Mouse (Mus musculus): Measurements from ENCODE around the gene Ttc30a2. TPM values are rescaled to one million over a fixed set of nuclear protein-coding genes. Genes with fewer than 3 reads are reported as not detected.
"Not testable (repeated sequence)": the region's sequence is repeated elsewhere in the genome, so short reads cannot be mapped to it uniquely, and the experiment has no call there.

The Ttc30a2 gene
- polyA plus RNA-seq, 1 experiment from 2014 or later: 1.1 TPM

DNA sequence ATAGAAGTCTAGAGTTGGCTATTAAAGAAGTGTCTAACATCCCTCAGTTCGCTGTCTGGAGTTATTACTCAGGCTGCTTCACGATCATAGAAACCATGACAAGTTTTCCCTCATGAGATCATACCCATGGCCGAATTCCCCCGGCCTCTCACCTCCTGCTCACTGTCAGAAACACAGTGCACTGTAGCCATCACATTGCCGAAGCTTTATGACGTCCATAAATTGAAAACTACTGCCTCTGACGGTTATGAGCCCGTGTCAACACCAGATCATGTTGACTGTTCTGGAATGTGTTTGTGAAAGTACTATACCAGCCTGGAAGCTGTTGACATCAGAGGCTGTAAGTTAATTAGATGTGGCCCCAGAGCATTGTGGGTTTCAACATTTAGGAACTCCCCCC, 27.3 kb downstream of the Ttc30a2 start:
- Histone ChIP-seq H3K9me3 (ENCODE audit: control insufficient read depth, low read length) (no peaks in the 10 kb centered on the region), H3K9ac (ENCODE audit: low read depth, low read length) (no peak overlapping the region), H3K4me1 (ENCODE audit: control insufficient read depth, insufficient read depth, low read depth, low read length) (no peaks in the 10 kb centered on the region), H3K27me3 (replicated peaks; ENCODE audit: control insufficient read depth, insufficient read depth, low read length) (no peaks in the 10 kb centered on the region), H3K27ac (ENCODE audit: low read depth, low read length) (no peak overlapping the region), H3K4me3 (ENCODE audit: low read length) (no peak overlapping the region), H3K4me2 (ENCODE audit: low read length) (no peak overlapping the region), H3K36me3 (ENCODE audit: control insufficient read depth, insufficient read depth, low read length) (no peaks in the 10 kb centered on the region)
- ATAC-seq: no peak
- WGBS: 90% methylated on average over 8 of the region's 8 CpGs

DNA sequence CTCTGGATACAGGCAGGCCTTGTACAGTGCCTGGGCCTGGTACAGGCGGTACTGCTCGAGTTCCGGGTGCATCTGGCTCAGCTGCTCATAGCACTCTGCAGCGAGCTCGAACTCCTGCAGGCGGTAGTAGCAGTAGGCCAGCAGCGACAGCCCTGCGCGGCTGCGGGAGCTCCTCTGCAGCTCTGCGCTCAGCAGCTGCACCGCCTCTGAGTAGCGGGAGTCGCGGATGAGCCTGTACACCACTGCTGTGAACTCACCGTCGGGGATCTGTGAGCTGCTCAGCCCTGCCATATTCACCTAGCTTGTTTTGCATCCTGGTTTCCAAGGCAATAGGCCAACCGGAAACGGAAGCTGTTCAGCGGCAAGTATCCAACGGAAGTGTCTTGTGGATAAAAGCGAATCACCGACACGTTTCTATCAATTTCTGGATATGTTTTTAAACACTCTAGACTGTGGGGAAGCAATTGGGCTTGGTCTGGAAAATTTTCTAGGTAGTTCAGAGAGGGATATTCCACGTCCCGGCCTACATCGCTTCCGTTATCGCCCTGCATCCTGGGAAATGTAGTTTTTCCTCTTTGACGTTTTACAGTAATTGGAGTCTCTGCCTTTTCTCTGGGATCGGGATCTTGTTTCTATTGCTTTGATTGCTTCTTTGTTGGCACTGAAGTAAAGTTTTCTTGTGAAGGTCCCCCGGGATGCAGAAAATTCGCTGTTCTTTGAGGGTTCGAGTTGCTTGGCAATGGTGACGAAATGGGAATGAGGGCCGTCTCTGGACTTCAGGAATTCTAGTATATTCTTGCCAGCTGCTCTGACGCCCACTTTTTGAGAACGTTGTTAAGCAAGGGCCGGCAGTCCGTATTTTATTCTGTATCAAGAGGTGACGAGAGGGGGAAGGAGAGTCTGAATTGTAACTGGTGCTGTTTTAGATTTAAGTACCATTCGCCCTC, 39.6 kb downstream of the Ttc30a2 start, which contains the start of gene Ttc30b:
TSS of gene Ttc30b (minus strand) at position 469 of the 947 bp plus-strand sequence.
- peak within 1 kb of the TSS; percentile 68 for H3K9ac ChIP-seq (ENCODE audit: low read depth, low read length)
- H3K4me3 ChIP-seq (ENCODE audit: low read length): peak within 1 kb of the TSS; percentile 51
- H3K27me3 ChIP-seq (replicated peaks; ENCODE audit: control insufficient read depth, insufficient read depth, low read length): no peaks in the 10 kb centered on the region
- ATAC-seq: peak; percentile 93
- H3K4me1 ChIP-seq (ENCODE audit: control insufficient read depth, insufficient read depth, low read depth, low read length): no peaks in the 10 kb centered on the region; the same call in 1 of the 2 replicates
- H3K4me2 ChIP-seq (ENCODE audit: low read length): peak within 1 kb of the TSS; percentile 77
- WGBS: 3% methylated on average over 36 of the region's 42 CpGs
- no peaks in the 10 kb centered on the region for H3K9me3 ChIP-seq (ENCODE audit: control insufficient read depth, low read length)
- H3K36me3 ChIP-seq (ENCODE audit: control insufficient read depth, insufficient read depth, low read length): no peaks in the 10 kb centered on the region
- peak within 1 kb of the TSS; percentile 81 for H3K27ac ChIP-seq (ENCODE audit: low read depth, low read length)

DNA sequence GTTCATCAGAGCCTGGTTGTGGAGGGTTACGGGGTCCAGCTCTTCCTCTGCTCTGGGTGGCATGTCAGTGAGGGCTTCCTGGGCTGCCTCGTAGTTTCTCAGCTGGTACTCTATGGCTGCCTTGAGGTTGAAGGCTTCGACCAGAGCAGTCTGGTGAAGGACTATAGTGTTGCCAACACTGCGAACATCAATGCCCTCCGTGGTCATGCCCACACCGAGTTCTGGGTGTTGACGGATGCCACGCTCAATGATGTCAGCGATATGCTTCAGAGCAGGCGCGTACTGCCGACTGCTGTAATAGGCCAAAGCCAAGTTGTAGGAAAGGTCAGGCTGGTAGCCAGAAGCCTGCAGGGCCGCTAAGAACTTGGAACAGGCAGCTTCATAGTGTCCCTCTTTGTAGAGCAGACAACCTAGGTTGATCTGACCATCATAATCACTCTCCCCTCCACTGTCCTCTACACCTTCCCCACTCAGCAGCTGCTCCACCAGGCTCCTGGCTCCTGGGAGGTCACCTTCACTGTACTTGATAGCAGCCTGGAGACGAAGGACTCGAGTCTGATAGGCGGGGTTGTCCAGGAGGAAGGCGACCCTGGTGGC, 40.4 kb downstream of the Ttc30a2 start:
- Histone ChIP-seq H3K9ac (ENCODE audit: low read depth, low read length) (peak overlapping the region; percentile 27), H3K4me2 (ENCODE audit: low read length) (peak overlapping the region; percentile 77), H3K4me3 (ENCODE audit: low read length) (peak overlapping the region; percentile 51)
- H3K27ac ChIP-seq (ENCODE audit: low read depth, low read length); H3K36me3 ChIP-seq (ENCODE audit: control insufficient read depth, insufficient read depth, low read length); H3K27me3 ChIP-seq (replicated peaks; ENCODE audit: control insufficient read depth, insufficient read depth, low read length); H3K4me1 ChIP-seq (ENCODE audit: control insufficient read depth, insufficient read depth, low read depth, low read length); H3K9me3 ChIP-seq (ENCODE audit: control insufficient read depth, low read length): not testable (repeated sequence)
- WGBS: 77% methylated on average over 10 of the region's 17 CpGs
- peak; percentile 78; the same call in 1 of the 2 replicates for ATAC-seq

DNA sequence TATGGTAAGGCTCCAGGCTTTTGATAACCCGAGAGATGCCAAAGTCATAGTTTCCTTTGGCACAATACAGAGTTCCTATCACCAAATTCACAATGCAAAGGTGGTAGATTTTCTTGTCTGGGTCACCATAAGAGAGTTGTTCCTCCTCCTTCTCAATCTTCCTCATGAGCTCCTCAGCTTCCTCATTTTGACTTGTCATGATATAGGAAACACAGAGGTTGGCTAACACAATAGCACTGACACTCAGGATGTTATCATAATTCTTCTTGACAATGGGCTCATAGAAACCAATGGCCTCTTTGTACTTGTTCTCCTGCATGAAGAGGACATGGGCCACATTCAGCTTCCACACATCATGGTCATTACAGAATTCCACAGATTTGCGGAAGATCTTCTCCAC, 41.3 kb downstream of the Ttc30a2 start:
- 82% methylated on average over 2 of the region's 2 CpGs for WGBS
- not testable (repeated sequence) for H3K4me1 ChIP-seq (ENCODE audit: control insufficient read depth, insufficient read depth, low read depth, low read length); H3K9ac ChIP-seq (ENCODE audit: low read depth, low read length); H3K4me2 ChIP-seq (ENCODE audit: low read length); H3K4me3 ChIP-seq (ENCODE audit: low read length); H3K27ac ChIP-seq (ENCODE audit: low read depth, low read length); H3K27me3 ChIP-seq (replicated peaks; ENCODE audit: control insufficient read depth, insufficient read depth, low read length); ATAC-seq; H3K9me3 ChIP-seq (ENCODE audit: control insufficient read depth, low read length); H3K36me3 ChIP-seq (ENCODE audit: control insufficient read depth, insufficient read depth, low read length)

DNA sequence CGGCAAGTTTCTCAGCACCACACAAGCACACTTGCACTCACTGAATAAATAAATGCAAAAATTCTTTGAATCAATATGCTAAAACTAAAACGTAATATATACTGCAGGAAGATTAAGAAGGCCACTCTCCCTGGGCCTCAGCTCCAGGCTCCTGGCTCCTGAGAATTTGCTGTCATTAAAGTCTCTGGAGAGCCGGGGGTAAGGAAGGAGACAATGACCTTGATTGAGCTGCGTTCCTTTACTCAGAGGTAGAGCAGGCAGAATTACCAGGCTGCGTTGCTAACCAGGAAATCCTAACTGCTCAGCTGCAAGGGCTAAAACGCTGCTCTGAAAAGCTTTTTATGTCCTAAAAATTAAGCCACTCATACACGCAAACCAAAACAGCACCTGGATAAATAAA, 44.4 kb downstream of the Ttc30a2 start:
- ATAC-seq: no peak
- H3K27ac ChIP-seq (ENCODE audit: low read depth, low read length): no peak overlapping the region
- H3K9ac ChIP-seq (ENCODE audit: low read depth, low read length): no peak overlapping the region
- no peak overlapping the region for H3K4me3 ChIP-seq (ENCODE audit: low read length)
- no peaks in the 10 kb centered on the region for H3K36me3 ChIP-seq (ENCODE audit: control insufficient read depth, insufficient read depth, low read length)
- H3K4me2 ChIP-seq (ENCODE audit: low read length): no peak overlapping the region
- no peaks in the 10 kb centered on the region for H3K4me1 ChIP-seq (ENCODE audit: control insufficient read depth, insufficient read depth, low read depth, low read length)
- H3K9me3 ChIP-seq (ENCODE audit: control insufficient read depth, low read length): no peaks in the 10 kb centered on the region
- 53% methylated on average over 7 of the region's 7 CpGs for WGBS
- H3K27me3 ChIP-seq (replicated peaks; ENCODE audit: control insufficient read depth, insufficient read depth, low read length): no peaks in the 10 kb centered on the region

DNA sequence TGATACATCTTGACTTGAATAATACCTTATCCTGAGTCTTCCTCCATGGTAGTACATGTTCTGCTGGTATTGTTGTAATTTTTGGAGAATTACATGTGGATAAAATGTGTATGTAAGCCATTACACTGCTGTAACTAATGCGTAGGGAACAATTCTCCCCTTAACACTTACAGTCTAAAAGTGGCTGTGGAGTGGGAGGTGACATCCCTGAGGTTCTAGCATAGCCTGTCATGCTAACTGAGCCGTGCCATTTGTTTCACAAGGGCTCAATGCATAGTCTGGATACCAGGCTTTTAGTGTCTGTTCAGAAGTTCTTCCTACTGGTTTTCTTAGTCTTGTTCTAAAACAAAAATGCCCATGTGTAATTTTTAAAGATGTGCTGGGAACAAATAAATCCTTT, 47.0 kb downstream of the Ttc30a2 start:
- WGBS: 95% methylated on average over 2 of the region's 2 CpGs
- no peaks in the 10 kb centered on the region for H3K4me1 ChIP-seq (ENCODE audit: control insufficient read depth, insufficient read depth, low read depth, low read length)
- no peak for ATAC-seq

DNA sequence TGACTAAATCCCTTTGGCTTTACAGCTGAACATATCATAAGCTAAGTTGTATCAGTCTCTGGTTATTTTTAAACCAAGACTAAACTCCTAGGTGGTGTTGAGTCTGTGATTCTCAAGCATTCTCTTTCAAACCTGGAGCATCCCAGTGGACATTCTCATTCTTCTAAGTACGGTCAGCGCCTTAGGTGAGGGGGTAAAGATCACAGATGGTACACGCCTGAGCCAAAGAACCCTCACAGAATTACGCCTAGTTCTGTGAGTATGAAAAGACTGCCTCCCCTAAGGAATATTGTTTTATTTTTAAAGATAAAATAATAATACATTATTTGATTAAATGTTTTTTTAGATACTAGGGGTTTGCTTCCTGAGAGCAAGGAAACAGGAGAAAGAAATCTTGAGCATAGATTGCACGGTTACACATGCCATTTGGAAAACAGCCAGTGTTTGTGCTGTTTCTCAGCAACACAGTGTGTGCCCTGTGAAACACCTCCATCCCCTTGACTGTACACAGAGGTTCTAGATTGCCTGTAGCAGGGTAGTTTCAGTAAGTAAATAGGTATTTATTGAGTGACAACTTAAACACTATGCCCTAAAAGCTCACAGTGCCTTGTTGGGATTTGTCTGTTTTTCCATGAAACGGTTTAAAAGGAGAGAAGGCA, 48.1 kb downstream of the Ttc30a2 start:
- H3K27ac ChIP-seq (ENCODE audit: low read depth, low read length): no peak overlapping the region
- no peak for ATAC-seq
- WGBS: 84% methylated on average over 6 of the region's 6 CpGs

More for the DNA sequence above, 47.0 kb downstream of the Ttc30a2 start:
- H3K27ac ChIP-seq (ENCODE audit: low read depth, low read length): no peak overlapping the region
- H3K9me3 ChIP-seq (ENCODE audit: control insufficient read depth, low read length): no peaks in the 10 kb centered on the region
- no peak overlapping the region for H3K4me2 ChIP-seq (ENCODE audit: low read length)
- no peak overlapping the region for H3K9ac ChIP-seq (ENCODE audit: low read depth, low read length)
- no peaks in the 10 kb centered on the region for H3K27me3 ChIP-seq (replicated peaks; ENCODE audit: control insufficient read depth, insufficient read depth, low read length)
- no peaks in the 10 kb centered on the region for H3K36me3 ChIP-seq (ENCODE audit: control insufficient read depth, insufficient read depth, low read length)
- H3K4me3 ChIP-seq (ENCODE audit: low read length): no peak overlapping the region

DNA sequence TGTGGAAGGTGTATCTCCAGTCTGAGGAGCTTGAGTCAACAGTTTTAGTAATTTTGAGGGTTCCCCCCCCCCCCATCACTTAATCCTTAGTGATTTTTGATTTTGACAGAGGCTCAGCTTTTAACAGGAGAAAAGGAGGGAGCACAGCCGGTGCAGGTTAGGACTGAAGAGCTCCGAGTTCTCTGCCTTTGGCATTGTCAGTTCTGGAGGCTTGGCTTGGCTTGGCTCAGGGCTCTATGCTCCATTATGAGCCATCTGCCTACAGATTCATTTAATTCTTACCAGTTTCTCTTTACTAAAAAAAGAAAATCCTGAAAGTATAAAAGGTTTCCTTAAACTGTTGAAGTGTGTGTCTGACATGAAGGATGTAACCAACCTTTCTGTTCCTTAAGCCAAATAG, 48.8 kb downstream of the Ttc30a2 start:
- H3K27ac ChIP-seq (ENCODE audit: low read depth, low read length): no peak overlapping the region

More for the DNA sequence above, 48.1 kb downstream of the Ttc30a2 start:
- H3K9ac ChIP-seq (ENCODE audit: low read depth, low read length): no peak overlapping the region
- H3K4me3 ChIP-seq (ENCODE audit: low read length): no peak overlapping the region
- H3K4me2 ChIP-seq (ENCODE audit: low read length): no peak overlapping the region
- H3K27me3 ChIP-seq (replicated peaks; ENCODE audit: control insufficient read depth, insufficient read depth, low read length): no peaks in the 10 kb centered on the region
- no peaks in the 10 kb centered on the region for H3K9me3 ChIP-seq (ENCODE audit: control insufficient read depth, low read length)
- no peaks in the 10 kb centered on the region for H3K36me3 ChIP-seq (ENCODE audit: control insufficient read depth, insufficient read depth, low read length)
- no peaks in the 10 kb centered on the region for H3K4me1 ChIP-seq (ENCODE audit: control insufficient read depth, insufficient read depth, low read depth, low read length)

DNA sequence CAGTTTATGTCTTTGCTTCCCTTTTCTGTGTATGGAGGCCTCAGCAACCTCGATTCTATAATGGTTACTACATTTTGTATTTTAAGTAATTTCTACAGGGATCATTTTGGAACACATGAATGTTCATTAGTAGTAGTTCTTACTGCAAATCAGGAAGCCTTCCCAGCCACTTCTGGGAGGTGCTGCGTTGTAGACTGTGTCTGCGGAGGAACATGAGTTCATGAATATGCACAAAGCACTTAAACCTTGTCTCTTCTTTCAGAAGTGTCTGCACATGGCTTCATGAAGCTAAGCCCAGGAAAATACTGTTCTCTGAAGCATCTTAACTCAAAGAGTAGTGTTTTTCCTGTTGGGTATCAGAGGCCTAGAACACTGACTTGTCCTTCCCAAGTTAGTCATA, 50.0 kb downstream of the Ttc30a2 start:
- Histone ChIP-seq H3K9ac (ENCODE audit: low read depth, low read length) (no peak overlapping the region), H3K4me1 (ENCODE audit: control insufficient read depth, insufficient read depth, low read depth, low read length) (no peaks in the 10 kb centered on the region)
- ATAC-seq: no peak

More for the DNA sequence above, 48.8 kb downstream of the Ttc30a2 start:
- WGBS: 84% methylated on average over 2 of the region's 2 CpGs
- H3K4me2 ChIP-seq (ENCODE audit: low read length): no peak overlapping the region
- no peak overlapping the region for H3K4me3 ChIP-seq (ENCODE audit: low read length)
- no peak for ATAC-seq
- no peaks in the 10 kb centered on the region for H3K27me3 ChIP-seq (replicated peaks; ENCODE audit: control insufficient read depth, insufficient read depth, low read length)
- H3K36me3 ChIP-seq (ENCODE audit: control insufficient read depth, insufficient read depth, low read length): no peaks in the 10 kb centered on the region
- no peaks in the 10 kb centered on the region for H3K9me3 ChIP-seq (ENCODE audit: control insufficient read depth, low read length)
- no peaks in the 10 kb centered on the region for H3K4me1 ChIP-seq (ENCODE audit: control insufficient read depth, insufficient read depth, low read depth, low read length)
- no peak overlapping the region for H3K9ac ChIP-seq (ENCODE audit: low read depth, low read length)

More for the DNA sequence above, 50.0 kb downstream of the Ttc30a2 start:
- no peaks in the 10 kb centered on the region for H3K9me3 ChIP-seq (ENCODE audit: control insufficient read depth, low read length)
- no peaks in the 10 kb centered on the region for H3K36me3 ChIP-seq (ENCODE audit: control insufficient read depth, insufficient read depth, low read length)
- no peak overlapping the region for H3K27ac ChIP-seq (ENCODE audit: low read depth, low read length)
- H3K4me2 ChIP-seq (ENCODE audit: low read length): no peak overlapping the region
- no peaks in the 10 kb centered on the region for H3K27me3 ChIP-seq (replicated peaks; ENCODE audit: control insufficient read depth, insufficient read depth, low read length)
- WGBS: 89% methylated on average over 3 of the region's 3 CpGs
- H3K4me3 ChIP-seq (ENCODE audit: low read length): no peak overlapping the region

Measured in hindbrain, embryonic 16.5 days (tissue).